Mouse (Mus musculus) neural tube, embryonic 14.5 days (tissue): Measurements from ENCODE around the gene Gm17364. TPM values are rescaled to one million over a fixed set of nuclear protein-coding genes. Genes with fewer than 3 reads are reported as not detected.

ENCODE experiments used
- ATAC-seq: fragments of 200-750 bp; cut with Nextera tagmentation; 2 replicates; pipeline ENCODE4 v1.8.0; 2017; ENCODE audit warnings: low read depth, mild to moderate bottlenecking, moderate TSS enrichment, moderate library complexity
- H3K27ac ChIP-seq: fragments of 300-500 bp; sonication (generic); 2 replicates; pipeline ENCODE4 v1.5.1; 2014; ENCODE audit warnings: low read depth, mild to moderate bottlenecking, control low read depth, low read length, moderate library complexity, mixed read lengths
- H3K27me3 ChIP-seq: fragments of 300-500 bp; sonication (generic); 2 replicates; pipeline ENCODE4 v1.6.1; 2014; ENCODE audit warnings: low read length; ENCODE audit not compliant: control insufficient read depth, insufficient read depth
- H3K36me3 ChIP-seq: fragments of 300-500 bp; sonication (generic); 2 replicates; pipeline ENCODE4 v1.6.1; 2014; ENCODE audit warnings: low read length, mixed read lengths; ENCODE audit not compliant: control insufficient read depth, insufficient read depth
- H3K4me1 ChIP-seq: fragments of 300-500 bp; sonication (generic); 2 replicates; pipeline ENCODE4 v1.6.1; 2014; ENCODE audit warnings: low read length; ENCODE audit not compliant: control insufficient read depth, insufficient read depth
- H3K4me2 ChIP-seq: fragments of 300-500 bp; sonication (generic); 2 replicates; pipeline ENCODE4 v1.6.1; 2014; ENCODE audit warnings: mild to moderate bottlenecking, low read depth, low read length, control low read depth
- H3K4me3 ChIP-seq: fragments of 300-500 bp; sonication (generic); 2 replicates; pipeline ENCODE4 v1.5.1; 2014; ENCODE audit warnings: low read depth, low read length, control low read depth, mixed read lengths
- H3K9ac ChIP-seq: fragments of 300-500 bp; sonication (generic); replicated peaks from 2 replicates; pipeline ENCODE4 v1.6.1; 2014; ENCODE audit warnings: low read depth, mild to moderate bottlenecking, control low read depth, low read length, mixed read lengths
- H3K9me3 ChIP-seq: fragments of 300-500 bp; sonication (generic); 2 replicates; pipeline ENCODE4 v1.6.1; 2016; ENCODE audit warnings: low read length; ENCODE audit not compliant: control insufficient read depth
- WGBS: fragments of 180-500 bp; shearing (Covaris S2); extraction: QIAGEN DNeasy Blood & Tissue Kit; methylation state at CpG from one replicate; pipeline ENCODE4 v1.1.7; 2014; 5-methylcytosine and 5-hydroxymethylcytosine counted together
- polyA plus RNA-seq: library from polyadenylated mRNA; unstranded; fragments of >200 nt; fragmentation: Nextera tagmentation; extraction: Ambion mirVana; gene quantifications from 2 replicates; pipeline ENCODE4 v1.2.1, GENCODE M21; 2014

Gm17364 gene
- polyA plus RNA-seq, 1 experiment from 2014 or later, result not detected

DNA sequence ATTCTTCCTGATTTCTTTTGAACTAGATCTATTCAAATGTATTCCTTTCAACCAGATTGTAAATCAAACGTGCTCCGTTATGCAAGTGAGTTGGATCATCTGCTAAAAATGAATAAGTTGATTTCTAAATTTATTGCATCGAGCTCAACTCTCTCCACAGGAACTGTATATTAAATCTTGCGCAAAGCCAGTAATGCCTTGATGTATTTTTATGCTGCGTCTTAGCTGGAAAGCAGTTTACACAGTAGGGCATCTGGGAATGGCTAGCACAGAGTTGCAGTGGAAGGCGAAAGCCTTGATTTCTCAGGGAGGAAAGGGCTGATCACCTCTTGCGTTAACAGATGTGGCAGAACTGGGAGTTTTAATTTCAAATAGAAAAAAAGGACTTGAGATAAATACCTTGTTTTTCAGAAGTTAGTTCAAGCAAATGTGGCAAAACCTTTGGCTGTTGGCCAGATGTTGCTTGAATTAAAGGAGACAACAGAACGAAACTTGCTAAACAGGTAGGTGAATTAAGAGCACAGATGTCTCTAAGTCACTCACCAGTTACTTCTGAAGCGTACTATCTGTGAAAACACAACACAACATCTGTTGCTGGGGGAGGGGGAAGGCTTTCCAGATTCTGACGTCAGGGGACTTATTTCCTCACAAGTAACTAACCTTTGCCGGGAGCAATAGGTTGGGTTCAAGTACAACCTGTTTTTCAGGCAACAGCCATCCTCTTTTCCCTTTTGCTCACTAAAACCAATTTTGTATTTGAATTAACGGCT lies 24.8 kb downstream of the Gm17364 start:
- no peaks in the 10 kb centered on the region for H3K9me3 ChIP-seq
- no peaks in the 10 kb centered on the region for H3K4me1 ChIP-seq
- H3K36me3 ChIP-seq, result no peaks in the 10 kb centered on the region
- 37% methylated on average over 12 of the region's 12 CpGs for WGBS
- peak overlapping the region; percentile 77 for H3K4me3 ChIP-seq
- peak overlapping the region; percentile 26; the same call in 1 of the 2 replicates for H3K9ac ChIP-seq
- ATAC-seq, result peak; percentile 11; the same call in 1 of the 2 replicates
- peak overlapping the region; percentile 43 for H3K4me2 ChIP-seq
- H3K27me3 ChIP-seq, result no peaks in the 10 kb centered on the region
- H3K27ac ChIP-seq, result 0 out of 2 replicates have a peak overlapping the region, but pooled peaks have one; percentile 13

GRCm38 (mm10) chr13:41244306-41244830 lies 29.4 kb downstream of the Gm17364 start:
- 73% methylated on average over 6 of the region's 6 CpGs for WGBS
- Histone ChIP-seq H3K27me3 (no peaks in the 10 kb centered on the region), H3K4me1 (no peaks in the 10 kb centered on the region), H3K4me2 (no peak overlapping the region), H3K36me3 (no peaks in the 10 kb centered on the region), H3K27ac (no peak overlapping the region), H3K9me3 (no peaks in the 10 kb centered on the region), H3K4me3 (no peak overlapping the region), H3K9ac (no peak overlapping the region)
- no peak for ATAC-seq

GRCm38 (mm10) chr13:41241557-41241956 lies 32.2 kb downstream of the Gm17364 start:
- no peak for ATAC-seq
- WGBS, result 74% methylated on average over 2 of the region's 2 CpGs
- H3K9ac ChIP-seq, result no peak overlapping the region
- H3K4me2 ChIP-seq, result no peak overlapping the region
- H3K4me1 ChIP-seq, result no peaks in the 10 kb centered on the region
- no peaks in the 10 kb centered on the region for H3K9me3 ChIP-seq
- H3K27me3 ChIP-seq, result no peaks in the 10 kb centered on the region
- H3K4me3 ChIP-seq, result no peak overlapping the region
- no peaks in the 10 kb centered on the region for H3K36me3 ChIP-seq
- H3K27ac ChIP-seq, result no peak overlapping the region

DNA sequence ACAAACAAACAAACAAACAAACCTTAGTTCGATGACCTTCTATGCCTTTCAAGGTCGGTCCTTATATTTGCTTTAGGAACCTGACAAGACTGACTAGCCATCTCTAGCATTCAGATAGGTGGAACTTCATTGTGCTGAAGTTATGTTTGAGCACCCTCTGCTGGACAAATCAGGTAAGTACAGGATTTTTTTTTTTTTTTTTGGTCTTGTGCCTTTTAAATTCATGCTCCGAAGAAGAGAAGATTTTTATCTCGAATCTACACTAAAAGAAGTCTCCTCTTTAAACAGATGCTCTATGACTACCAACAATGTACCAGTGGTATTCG lies 35.0 kb downstream of the Gm17364 start:
- no peak overlapping the region for H3K4me3 ChIP-seq
- H3K9me3 ChIP-seq, result no peaks in the 10 kb centered on the region
- H3K9ac ChIP-seq, result no peak overlapping the region
- no peaks in the 10 kb centered on the region for H3K36me3 ChIP-seq
- WGBS, result 17% methylated on average over 5 of the region's 5 CpGs
- H3K27me3 ChIP-seq, result no peaks in the 10 kb centered on the region
- H3K4me2 ChIP-seq, result no peak overlapping the region
- peak; percentile 54; the same call in 1 of the 2 replicates for ATAC-seq
- no peaks in the 10 kb centered on the region for H3K4me1 ChIP-seq
- no peak overlapping the region for H3K27ac ChIP-seq

- H3K27me3 ChIP-seq, result no peaks in the 10 kb centered on the region
- no peaks in the 10 kb centered on the region for H3K36me3 ChIP-seq
- no peaks in the 10 kb centered on the region for H3K4me1 ChIP-seq
- H3K4me2 ChIP-seq, result no peak overlapping the region
- H3K4me3 ChIP-seq, result no peak overlapping the region
- 83% methylated on average over 10 of the region's 10 CpGs for WGBS
- H3K27ac ChIP-seq, result no peak overlapping the region
- ATAC-seq, result peak; percentile 31; the same call in 1 of the 2 replicates
- no peaks in the 10 kb centered on the region for H3K9me3 ChIP-seq
- H3K9ac ChIP-seq, result no peak overlapping the region
Observed at GRCm38 (mm10) chr13:41238035-41238804, 35.6 kb downstream of the Gm17364 start.

DNA sequence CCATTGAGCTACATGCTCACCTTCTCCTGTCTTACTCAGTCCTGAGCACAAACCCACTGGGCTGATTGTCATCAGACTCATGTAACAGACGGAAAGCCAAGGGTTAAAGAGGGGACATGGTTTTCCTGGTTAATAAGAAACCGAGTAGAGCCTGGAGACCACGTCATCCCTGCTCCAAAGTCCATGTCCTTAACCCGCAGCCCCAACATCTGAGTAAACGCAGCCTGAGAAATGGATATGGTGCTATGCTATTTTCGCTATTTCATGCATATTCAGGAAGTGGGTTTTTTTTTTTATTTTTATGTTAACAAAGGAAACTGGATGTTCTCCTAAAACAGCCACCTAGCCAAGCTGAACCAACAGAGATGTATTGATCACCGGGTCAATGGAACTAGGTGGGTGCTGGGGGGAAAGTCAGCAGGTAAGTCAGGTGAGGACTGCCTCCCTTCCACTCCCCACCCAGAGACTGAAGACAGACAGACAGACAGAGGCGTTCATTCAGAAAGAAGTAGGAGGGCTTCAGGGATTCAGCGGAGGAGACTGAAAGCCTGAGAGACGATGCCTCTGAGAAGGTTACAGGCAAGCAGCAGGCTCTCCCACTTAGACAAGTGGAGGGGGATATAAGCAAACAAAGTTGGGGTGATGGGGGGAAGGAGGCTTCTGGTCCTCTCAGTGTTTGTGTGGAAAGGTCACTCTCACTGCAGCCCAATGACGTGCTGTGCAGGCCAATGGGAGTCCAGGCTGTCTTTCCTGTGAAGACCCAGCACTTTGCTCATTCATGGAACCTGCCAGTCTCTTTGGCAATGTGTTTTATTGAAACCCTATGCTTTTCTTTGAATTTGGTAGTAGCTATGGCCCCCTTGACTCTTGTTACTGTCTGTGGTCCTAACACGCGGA lies 37.7 kb downstream of the Gm17364 start:
- ATAC-seq, result no peak
- Histone ChIP-seq H3K36me3 (no peaks in the 10 kb centered on the region), H3K4me3 (no peak overlapping the region), H3K9ac (no peak overlapping the region), H3K27me3 (no peaks in the 10 kb centered on the region), H3K27ac (no peak overlapping the region), H3K4me2 (no peak overlapping the region), H3K4me1 (no peaks in the 10 kb centered on the region), H3K9me3 (no peaks in the 10 kb centered on the region)
- 76% methylated on average over 13 of the region's 13 CpGs for WGBS

- ATAC-seq, result no peak
- H3K9ac ChIP-seq, result no peak overlapping the region
- no peaks in the 10 kb centered on the region for H3K27me3 ChIP-seq
- no peak overlapping the region for H3K27ac ChIP-seq
- H3K4me3 ChIP-seq, result no peak overlapping the region
- H3K36me3 ChIP-seq, result no peaks in the 10 kb centered on the region
- no peaks in the 10 kb centered on the region for H3K4me1 ChIP-seq
- H3K4me2 ChIP-seq, result no peak overlapping the region
- no peaks in the 10 kb centered on the region for H3K9me3 ChIP-seq
- WGBS, result 91% methylated on average over 6 of the region's 6 CpGs
Observed at GRCm38 (mm10) chr13:41235181-41235580, 38.6 kb downstream of the Gm17364 start.

GRCm38 (mm10) chr13:41233241-41233640 lies 40.5 kb downstream of the Gm17364 start:
- Histone ChIP-seq H3K4me1 (no peaks in the 10 kb centered on the region), H3K36me3 (no peaks in the 10 kb centered on the region), H3K27me3 (no peaks in the 10 kb centered on the region), H3K9ac (no peak overlapping the region), H3K27ac (no peak overlapping the region), H3K4me2 (no peak overlapping the region), H3K4me3 (no peak overlapping the region), H3K9me3 (no peaks in the 10 kb centered on the region)
- no peak for ATAC-seq
- whole genome bisulfite sequencing, result 87% methylated on average over 7 of the region's 7 CpGs
